Comparison of ENCODE assay signal across 27 mouse cellular contexts in the genomic region with DNA sequence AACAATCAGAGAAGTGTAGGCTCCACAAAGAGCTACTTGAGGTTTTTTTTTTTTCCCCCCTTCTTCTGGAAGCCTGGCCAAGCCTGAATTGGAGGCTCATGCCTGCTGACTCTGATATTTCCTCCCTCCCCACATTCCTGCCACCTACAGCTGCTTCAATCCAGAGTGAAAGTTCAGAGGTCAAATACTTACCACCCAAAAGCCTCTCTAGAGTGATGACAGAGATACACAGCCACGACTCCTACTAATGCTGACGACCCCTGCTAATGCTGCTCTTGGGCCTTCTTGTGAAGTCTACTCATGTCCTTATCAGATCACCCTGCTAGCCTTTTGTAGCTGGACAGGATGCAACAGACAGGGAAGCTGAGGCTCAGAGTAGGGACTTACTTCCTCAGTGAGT. TPM values are rescaled to one million over a fixed set of nuclear protein-coding genes. Genes with fewer than 3 reads are reported as not detected.
DNase-seq lines count a peak whose midpoint lies in the region; ATAC-seq and TF ChIP-seq lines count a peak whose summit lies in the region.
"Had no signal": no experiment of that assay in that cellular context is flagged by ENCODE, and none has a peak within 500 bp of the region (broad histone marks: within the 10 kb centered on the region; RNA-seq: fewer than 3 reads in every experiment).

No protein-coding gene starts in this region.

- intact Hi-C loops in heart, adult 2 months (cut with DNase I), result no loop called here

- WGBS in heart, embryonic 10.5 days, result 3% methylated on average over 2 of the region's 2 CpGs
- WGBS in heart, adult 2 months, result 37% methylated on average over 2 of the region's 2 CpGs
- 10% methylated on average over 2 of the region's 2 CpGs for WGBS in lung, embryonic 15.5 days

- ATAC-seq in lung, embryonic 15.5 days (ENCODE audit: borderline replicate concordance, extremely low read depth, low FRiP score, low TSS enrichment), result no peak
- ATAC-seq: forebrain, embryonic 14.5 days; hindbrain, embryonic 16.5 days; intestine, embryonic 15.5 days had no signal

- H3K27me3 ChIP-seq in heart, embryonic 10.5 days (ENCODE audit: insufficient read depth, poor library complexity, severe bottlenecking), result no peaks in the 10 kb centered on the region
- no peaks in the 10 kb centered on the region for H3K27me3 ChIP-seq in heart, adult 2 months (ENCODE audit: control insufficient read depth, insufficient read depth, low read length)
- no peaks in the 10 kb centered on the region for H3K27me3 ChIP-seq in lung, embryonic 15.5 days
- H3K27me3 ChIP-seq: embryonic facial prominence, embryonic 12.5 days; intestine, embryonic 15.5 days; limb, embryonic 15.5 days; liver, embryonic 15.5 days; midbrain, embryonic 12.5 days had no signal

- H3K4me1 ChIP-seq in heart, embryonic 10.5 days, result peaks cover 34% of the 10 kb centered on the region
- peaks cover 4% of the 10 kb centered on the region for H3K4me1 ChIP-seq in heart, adult 2 months (ENCODE audit: control insufficient read depth, insufficient read depth, low read length)
- peaks cover 31% of the 10 kb centered on the region for H3K4me1 ChIP-seq in lung, embryonic 15.5 days
- H3K4me1 ChIP-seq: liver, embryonic 15.5 days; midbrain, embryonic 12.5 days had no signal

- no peak overlapping the region for H3K4me2 ChIP-seq in lung, embryonic 15.5 days
- H3K4me2 ChIP-seq: embryonic facial prominence, embryonic 12.5 days; intestine, embryonic 15.5 days; limb, embryonic 15.5 days; liver, embryonic 15.5 days; midbrain, embryonic 12.5 days had no signal

- H3K9me3 ChIP-seq in heart, embryonic 10.5 days, result no peaks in the 10 kb centered on the region
- H3K9me3 ChIP-seq in lung, embryonic 15.5 days, result no peaks in the 10 kb centered on the region
- H3K9me3 ChIP-seq: embryonic facial prominence, embryonic 12.5 days; intestine, embryonic 15.5 days; limb, embryonic 15.5 days; liver, embryonic 15.5 days; midbrain, embryonic 12.5 days had no signal

- H3K9ac ChIP-seq in heart, adult 2 months (ENCODE audit: low read depth, low read length), result no peak overlapping the region
- H3K9ac ChIP-seq in lung, embryonic 15.5 days, result no peak overlapping the region
- H3K9ac ChIP-seq: embryonic facial prominence, embryonic 12.5 days; intestine, embryonic 15.5 days; limb, embryonic 15.5 days; liver, embryonic 15.5 days; midbrain, embryonic 12.5 days had no signal

- TF ChIP-seq CTCF in heart, adult 2 months (IDR thresholded peaks at IDR 0.05), result no peak

- DNase-seq in embryo, embryonic 10 days (ENCODE audit: low spot score), result peak; percentile 55
- no peak for DNase-seq in embryo, embryonic 9.5 days (ENCODE audit: extremely low spot score)
- no peak for DNase-seq in heart, embryonic 10.5 days (ENCODE audit: low spot score)
- no peak for DNase-seq in heart, adult 2 months
- DNase-seq in lung, postnatal 4 days, result no peak
- peak; percentile 46 for DNase-seq in embryo, embryonic 10.5 days (ENCODE audit: low spot score)
- no peak for DNase-seq in left cerebral cortex, adult 18-20 months (ENCODE audit: low spot score in 2 of 2)
- DNase-seq: adrenal gland, postnatal 25 days; cerebellum, adult 8-10 months; cerebellum, postnatal 36 days; gastrocnemius, postnatal 14 days; heart, postnatal 4 days; kidney, adult 8-10 months; kidney, postnatal 10 days; left cerebral cortex, postnatal 4 days; thymus, adult 18-20 months; thymus, postnatal 36 days had no signal

- no peak for TF ChIP-seq POLR2A in heart, adult 2 months (IDR thresholded peaks at IDR 0.05; ENCODE audit: insufficient read depth, low read depth, low read length)

- H3K27ac ChIP-seq in heart, embryonic 10.5 days, result peak overlapping the region; percentile 76; the same call in 1 of the 2 replicates
- no peak overlapping the region for H3K27ac ChIP-seq in heart, adult 2 months
- peak overlapping the region; percentile 51 for H3K27ac ChIP-seq in lung, embryonic 15.5 days
- H3K27ac ChIP-seq: embryonic facial prominence, embryonic 12.5 days; intestine, embryonic 15.5 days; limb, embryonic 15.5 days; liver, embryonic 15.5 days; macrophage; midbrain, embryonic 12.5 days had no signal

- H3K79me2 ChIP-seq in heart, adult 2 months (replicated peaks; ENCODE audit: control insufficient read depth, insufficient read depth, low read length), result no peaks in the 10 kb centered on the region

- no peaks in the 10 kb centered on the region for H3K36me3 ChIP-seq in heart, embryonic 10.5 days
- H3K36me3 ChIP-seq in heart, adult 2 months (ENCODE audit: control insufficient read depth, insufficient read depth, low read length), result no peaks in the 10 kb centered on the region
- H3K36me3 ChIP-seq in lung, embryonic 15.5 days, result no peaks in the 10 kb centered on the region
- H3K36me3 ChIP-seq: embryonic facial prominence, embryonic 12.5 days; intestine, embryonic 15.5 days; limb, embryonic 15.5 days; liver, embryonic 15.5 days; midbrain, embryonic 12.5 days had no signal

- no peak overlapping the region for H3K4me3 ChIP-seq in heart, embryonic 10.5 days
- H3K4me3 ChIP-seq in heart, adult 2 months, result no peak overlapping the region
- H3K4me3 ChIP-seq in lung, embryonic 15.5 days, result no peak overlapping the region
- H3K4me3 ChIP-seq: embryonic facial prominence, embryonic 12.5 days; erythroblast, embryonic 14.5 days; intestine, embryonic 15.5 days; limb, embryonic 15.5 days; liver, embryonic 15.5 days; midbrain, embryonic 12.5 days had no signal

- TF ChIP-seq EP300 in heart, adult 2 months (IDR thresholded peaks at IDR 0.05; ENCODE audit: insufficient read depth, low read depth, low read length), result no peak

RNA-seq across cellular contexts. Expression of gene Uaca, which starts 29.2 kb away (rescaled TPM):
- 34.3 and 39.5 TPM in 2 replicates for polyA plus RNA-seq in heart, embryonic 10.5 days (2016; fragmentation: Nextera tagmentation; extraction: Ambion mirVana)
- 10 to 100 TPM; 42.7 to 53.5 TPM for total RNA-seq in heart, adult 2 months (2021)
- 10.6 and 14.8 TPM in 2 replicates for polyA plus RNA-seq in heart, adult 2 months (2012; rRNA removed)
- polyA plus RNA-seq in lung, embryonic 15.5 days (2015; fragmentation: Nextera tagmentation; extraction: Ambion mirVana), result 33.1 and 34.9 TPM in 2 replicates
- total RNA-seq in left cerebral cortex, adult 18-20 months (2021), result 1 to 10 TPM; 7.7 to 9.2 TPM
- polyA plus RNA-seq: erythroblast, embryonic 14.5 days had no signal

RNA-seq across cellular contexts. Expression of gene Larp6, which starts 52.4 kb away (rescaled TPM):
- polyA plus RNA-seq in heart, embryonic 10.5 days (2016; fragmentation: Nextera tagmentation; extraction: Ambion mirVana), result 0.44 and 0.68 TPM in 2 replicates
- 1 to 10 TPM; 1.7 to 1.9 TPM for total RNA-seq in heart, adult 2 months (2021)
- polyA plus RNA-seq in heart, adult 2 months (2012; rRNA removed), result 0.94 and 1.5 TPM in 2 replicates
- polyA plus RNA-seq in lung, embryonic 15.5 days (2015; fragmentation: Nextera tagmentation; extraction: Ambion mirVana), result 1.3 and 1.4 TPM in 2 replicates
- total RNA-seq in left cerebral cortex, adult 18-20 months (2021), result 10 to 100 TPM; 37.6 to 41.6 TPM
- polyA plus RNA-seq: erythroblast, embryonic 14.5 days had no signal

Comparison
In these comparisons a context has a peak if more than half of its experiments do, and no peak if none do; other contexts are left out.
1. DNase-seq: peak in embryo, embryonic 10 days (single experiment) and embryo, embryonic 10.5 days (single experiment); none in embryo, embryonic 9.5 days (single experiment), heart, embryonic 10.5 days (single experiment), heart, adult 2 months (0 of 2), lung, postnatal 4 days (0 of 2) and left cerebral cortex, adult 18-20 months (0 of 2).